Mouse (Mus musculus) stomach, postnatal 0 days (tissue): ENCODE data around the gene Pde11a. TPM values are rescaled to one million over a fixed set of nuclear protein-coding genes. Genes with fewer than 3 reads are reported as not detected.

Source experiments
- ATAC-seq: fragments of 200-750 bp; cut with Nextera tagmentation; 2 replicates; pipeline ENCODE4 v1.8.0; 2017; ENCODE audit not compliant: low FRiP score, low TSS enrichment
- DNase-seq: peaks from one replicate; pipeline ENCODE4 v3.0.0-alpha.2; 2016; ENCODE audit warnings: low spot score
- H3K27ac ChIP-seq: fragments of 300-500 bp; sonication (generic); replicated peaks from 2 replicates; pipeline ENCODE4 v1.5.1; 2014; ENCODE audit warnings: mild to moderate bottlenecking, control low read depth
- H3K27me3 ChIP-seq: fragments of 300-500 bp; sonication (generic); 2 replicates; pipeline ENCODE4 v1.6.1; 2014; ENCODE audit warnings: low read length; ENCODE audit not compliant: control insufficient read depth, insufficient read depth
- H3K36me3 ChIP-seq: fragments of 300-500 bp; sonication (generic); 2 replicates; pipeline ENCODE4 v1.6.1; 2014; ENCODE audit warnings: low read length, mixed read lengths; ENCODE audit not compliant: control insufficient read depth, insufficient read depth
- H3K4me1 ChIP-seq: fragments of 300-500 bp; sonication (generic); replicated peaks from 2 replicates; pipeline ENCODE4 v1.6.1; 2014; ENCODE audit warnings: antibody characterized with exemption; ENCODE audit not compliant: control insufficient read depth, insufficient read depth
- H3K4me2 ChIP-seq: fragments of 300-500 bp; sonication (generic); replicated peaks from 2 replicates; pipeline ENCODE4 v1.6.1; 2014; ENCODE audit warnings: low read depth, mild to moderate bottlenecking, control low read depth, moderate library complexity
- H3K4me3 ChIP-seq: fragments of 300-500 bp; sonication (generic); 2 replicates; pipeline ENCODE4 v1.5.1; 2014; ENCODE audit warnings: low read depth, low read length, control low read depth
- H3K9ac ChIP-seq: fragments of 300-500 bp; sonication (generic); 2 replicates; pipeline ENCODE4 v1.6.1; 2014; ENCODE audit warnings: mild to moderate bottlenecking, low read length, control low read depth, mixed read lengths
- H3K9me3 ChIP-seq: fragments of 300-500 bp; sonication (generic); 2 replicates; pipeline ENCODE4 v1.6.1; 2016; ENCODE audit warnings: low read length; ENCODE audit not compliant: control insufficient read depth
- CTCF ChIP-seq: IDR thresholded peaks from 2 replicates; pipeline ENCODE4 v1.5.1; 2016; ENCODE audit warnings: antibody characterized with exemption, low read depth, mild to moderate bottlenecking, moderate library complexity
- EP300 ChIP-seq: optimal IDR thresholded peaks from 2 replicates; pipeline ENCODE3; 2016; ENCODE audit warnings: antibody characterized with exemption
- WGBS: fragments of 180-500 bp; shearing (Covaris S2); extraction: QIAGEN DNeasy Blood & Tissue Kit; methylation state at CpG from one replicate; pipeline ENCODE4 v1.1.7; 2014; 5-methylcytosine and 5-hydroxymethylcytosine counted together
- microRNA-seq: library from miRNA; unstranded; fragments of <30 nt; microRNA quantifications from one replicate; pipeline ENCODE4, GENCODE M21; 2016
- polyA plus RNA-seq: library from polyadenylated mRNA; unstranded; fragments of >200 nt; fragmentation: Nextera tagmentation; extraction: Ambion mirVana; gene quantifications from 2 replicates; pipeline ENCODE4 v1.2.1, GENCODE M21; 2015

Gene Pde11a
- polyA plus RNA-seq, 1 experiment from 2014 or later = 0.12 TPM

- TF ChIP-seq CTCF = no peak
- TF ChIP-seq EP300 = no peak
- H3K4me2 ChIP-seq = no peak overlapping the region
- 90% methylated on average over 5 of the region's 5 CpGs for WGBS
- DNase-seq = no peak
- no peak overlapping the region for H3K9ac ChIP-seq
- no peaks in the 10 kb centered on the region for H3K27me3 ChIP-seq
- no peak overlapping the region for H3K27ac ChIP-seq
- H3K4me1 ChIP-seq = no peaks in the 10 kb centered on the region
- H3K36me3 ChIP-seq = no peaks in the 10 kb centered on the region
- H3K4me3 ChIP-seq = no peak overlapping the region
- ATAC-seq = no peak
- no peaks in the 10 kb centered on the region for H3K9me3 ChIP-seq
Measured at GRCm38 (mm10) chr2:75953320-75953719, 385.3 kb downstream of the Pde11a start.

GRCm38 (mm10) chr2:75950685-75951084, 387.9 kb downstream of the Pde11a start:
- H3K4me2 ChIP-seq = no peak overlapping the region
- WGBS = 85% methylated on average over 8 of the region's 8 CpGs
- ATAC-seq = no peak

More at GRCm38 (mm10) chr2:75950685-75951084, 387.9 kb downstream of the Pde11a start:
- H3K36me3 ChIP-seq = no peaks in the 10 kb centered on the region
- H3K27ac ChIP-seq = no peak overlapping the region
- H3K4me1 ChIP-seq = no peaks in the 10 kb centered on the region
- H3K4me3 ChIP-seq = no peak overlapping the region
- no peaks in the 10 kb centered on the region for H3K27me3 ChIP-seq
- TF ChIP-seq EP300 (no peak), CTCF (no peak)
- H3K9ac ChIP-seq = no peak overlapping the region
- no peak for DNase-seq
- no peaks in the 10 kb centered on the region for H3K9me3 ChIP-seq

Small RNA genes lying within 50 kb of the gene (microRNA-seq; reads per million reads assigned to microRNA genes)
- not detected for gene Gm44337

Other genes with a start within 250 kb of the Pde11a start
- not detected in 2 replicates for gene Cyct, start 21.7 kb upstream of the Pde11a start, polyA plus RNA-seq
- gene Rbm45, start 31.2 kb upstream of the Pde11a start, polyA plus RNA-seq = 7.8 and 8.9 TPM in 2 replicates
- gene Osbpl6, start 67.7 kb upstream of the Pde11a start, polyA plus RNA-seq = 4.0 and 4.7 TPM in 2 replicates